Mouse (Mus musculus) ES-Bruce4 (cell line): ENCODE data around the gene Defb19.

Experiments
- CTCF ChIP-seq: IDR thresholded peaks from one replicate; pipeline ENCODE4 v1.8.1; 2011; ENCODE audit warnings: low read depth, low read length
- POLR2A ChIP-seq: IDR thresholded peaks from one replicate; pipeline ENCODE4 v1.8.1; 2011; ENCODE audit warnings: low read length; ENCODE audit not compliant: insufficient read depth

DNA sequence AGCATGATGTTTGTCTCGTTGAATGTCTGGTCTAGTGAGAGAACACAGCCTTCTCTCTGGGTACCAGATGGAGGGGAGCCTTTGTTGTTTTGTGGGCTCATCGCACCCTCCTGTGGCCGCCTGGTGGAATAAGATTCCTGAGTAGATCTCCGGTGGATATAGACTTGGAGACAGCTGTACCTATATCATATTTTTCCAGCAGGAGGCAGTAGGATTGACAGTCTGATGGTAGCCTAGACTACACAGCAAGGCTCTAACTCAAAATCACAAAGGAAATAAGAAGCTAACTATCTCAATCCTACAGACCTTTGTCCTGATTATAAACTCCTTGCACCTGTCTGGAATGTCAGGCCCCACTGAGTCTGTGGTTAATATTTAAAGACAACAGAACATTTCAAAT lies 35.4 kb downstream of the Defb19 start:
- peak; percentile 36 for TF ChIP-seq CTCF
- no peak for TF ChIP-seq POLR2A
